Mouse (Mus musculus) heart, postnatal 0 days (tissue): ENCODE measurements at regions not wholly inside any gene's neighbourhood (a gene's known extent, or its start where the extent isn't known, plus 50 kb on each side); places are given as distances from the start of the nearest gene placed in this dataset.

Experiments
- ATAC-seq: fragments of 200-750 bp; cut with Nextera tagmentation; 2 replicates; pipeline ENCODE4 v1.8.0; 2017; ENCODE audit warnings: low read depth, moderate number of reproducible peaks, moderate library complexity; ENCODE audit not compliant: insufficient read depth
- DNase-seq: peaks from one replicate; pipeline ENCODE4 v3.0.0-alpha.2; 2016; ENCODE audit warnings: low spot score
- H3K27ac ChIP-seq: fragments of 300-500 bp; sonication (generic); 2 replicates; pipeline ENCODE4 v1.5.1; 2014; ENCODE audit warnings: low read depth, mild to moderate bottlenecking
- H3K27me3 ChIP-seq: fragments of 300-500 bp; sonication (generic); 2 replicates; pipeline ENCODE4 v1.6.1; 2014; ENCODE audit warnings: low read length, mixed read lengths; ENCODE audit not compliant: control insufficient read depth, insufficient read depth
- H3K36me3 ChIP-seq: fragments of 300-500 bp; sonication (generic); replicated peaks from 2 replicates; pipeline ENCODE4 v1.6.1; 2014; ENCODE audit warnings: low read length, mixed read lengths; ENCODE audit not compliant: control insufficient read depth, insufficient read depth
- H3K4me1 ChIP-seq: fragments of 300-500 bp; sonication (generic); 2 replicates; pipeline ENCODE4 v1.6.1; 2014; ENCODE audit warnings: antibody characterized with exemption; ENCODE audit not compliant: control insufficient read depth, insufficient read depth
- H3K4me2 ChIP-seq: fragments of 300-500 bp; sonication (generic); 2 replicates; pipeline ENCODE4 v1.6.1; 2014; ENCODE audit warnings: low read depth, mild to moderate bottlenecking, low read length, moderate library complexity
- H3K4me3 ChIP-seq: fragments of 300-500 bp; sonication (generic); 2 replicates; pipeline ENCODE4 v1.5.1; 2014; ENCODE audit warnings: low read depth, low read length
- H3K9ac ChIP-seq: fragments of 300-500 bp; sonication (generic); replicated peaks from 2 replicates; pipeline ENCODE4 v1.6.1; 2014; ENCODE audit warnings: low read depth, low read length, mixed read lengths
- H3K9me3 ChIP-seq: fragments of 300-500 bp; sonication (generic); replicated peaks from 2 replicates; pipeline ENCODE4 v1.6.1; 2016; ENCODE audit warnings: low read length; ENCODE audit not compliant: control insufficient read depth
- CTCF ChIP-seq: IDR thresholded peaks from 2 replicates; pipeline ENCODE4 v1.5.1; 2016; ENCODE audit warnings: antibody characterized with exemption, control low read depth, low read depth
- EP300 ChIP-seq: IDR thresholded peaks from 2 replicates; pipeline ENCODE4 v1.6.1; 2016; ENCODE audit warnings: antibody characterized with exemption, low read depth
- WGBS: fragments of 180-500 bp; shearing (Covaris S2); extraction: QIAGEN DNeasy Blood & Tissue Kit; methylation state at CpG from one replicate; pipeline ENCODE4 v1.1.7; 2014; 5-methylcytosine and 5-hydroxymethylcytosine counted together

DNA sequence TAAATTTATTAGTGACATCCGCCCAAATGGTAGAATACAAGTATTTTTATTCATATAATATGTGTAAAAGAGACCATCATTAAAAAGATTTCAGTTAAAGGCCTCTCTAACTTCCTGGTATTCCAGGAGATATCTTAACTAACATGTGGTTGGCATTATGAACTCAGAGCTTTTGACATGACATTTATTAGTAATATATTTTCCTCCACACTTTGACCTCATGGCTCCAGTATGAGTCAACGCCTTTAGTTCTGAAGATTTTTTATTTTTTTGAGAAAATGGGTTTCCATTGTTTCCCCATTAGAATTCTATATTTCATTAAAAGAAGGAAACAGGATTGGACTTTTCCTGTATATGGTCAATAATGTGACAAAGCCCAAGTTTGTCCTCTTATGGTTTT is 250.7 kb upstream of the Cd180 start:
- DNase-seq (no peak), ATAC-seq (no peak)
- no peak overlapping the region for H3K27ac ChIP-seq
- no peak overlapping the region for H3K4me3 ChIP-seq
- H3K27me3 ChIP-seq, result no peaks in the 10 kb centered on the region
- H3K9ac ChIP-seq, result no peak overlapping the region
- WGBS, result 80% methylated on average over 2 of the region's 2 CpGs
- H3K4me1 ChIP-seq, result no peaks in the 10 kb centered on the region
- no peaks in the 10 kb centered on the region for H3K36me3 ChIP-seq
- no peaks in the 10 kb centered on the region for H3K9me3 ChIP-seq
- no peak for TF ChIP-seq CTCF
- TF ChIP-seq EP300, result no peak
- no peak overlapping the region for H3K4me2 ChIP-seq

DNA sequence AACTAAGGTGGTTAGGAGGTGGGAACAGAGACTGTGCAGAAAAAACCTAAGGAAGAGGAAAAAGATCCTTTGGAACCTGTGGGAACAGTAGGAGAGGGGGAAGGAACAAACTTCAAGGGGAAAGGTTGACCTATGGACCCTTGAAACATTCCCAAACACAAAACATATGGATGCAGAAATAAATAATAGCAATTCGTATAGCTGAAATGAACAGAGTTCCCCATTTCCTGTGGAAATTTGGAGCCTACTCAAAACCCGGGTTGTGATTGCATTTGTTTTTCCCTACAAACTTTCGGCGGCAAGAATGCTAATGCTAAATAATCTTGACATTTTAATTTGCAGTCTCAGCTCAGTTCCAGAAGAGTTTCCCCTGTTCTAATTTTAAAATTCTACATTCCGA is 246.0 kb upstream of the Cd180 start:
- Histone ChIP-seq H3K4me2 (no peak overlapping the region), H3K4me3 (no peak overlapping the region), H3K9ac (no peak overlapping the region), H3K9me3 (no peaks in the 10 kb centered on the region), H3K27ac (no peak overlapping the region), H3K36me3 (no peaks in the 10 kb centered on the region), H3K4me1 (no peaks in the 10 kb centered on the region), H3K27me3 (no peaks in the 10 kb centered on the region)
- no peak for ATAC-seq
- WGBS, result 64% methylated on average over 5 of the region's 5 CpGs
- TF ChIP-seq EP300 (no peak), CTCF (no peak)
- DNase-seq, result no peak

DNA sequence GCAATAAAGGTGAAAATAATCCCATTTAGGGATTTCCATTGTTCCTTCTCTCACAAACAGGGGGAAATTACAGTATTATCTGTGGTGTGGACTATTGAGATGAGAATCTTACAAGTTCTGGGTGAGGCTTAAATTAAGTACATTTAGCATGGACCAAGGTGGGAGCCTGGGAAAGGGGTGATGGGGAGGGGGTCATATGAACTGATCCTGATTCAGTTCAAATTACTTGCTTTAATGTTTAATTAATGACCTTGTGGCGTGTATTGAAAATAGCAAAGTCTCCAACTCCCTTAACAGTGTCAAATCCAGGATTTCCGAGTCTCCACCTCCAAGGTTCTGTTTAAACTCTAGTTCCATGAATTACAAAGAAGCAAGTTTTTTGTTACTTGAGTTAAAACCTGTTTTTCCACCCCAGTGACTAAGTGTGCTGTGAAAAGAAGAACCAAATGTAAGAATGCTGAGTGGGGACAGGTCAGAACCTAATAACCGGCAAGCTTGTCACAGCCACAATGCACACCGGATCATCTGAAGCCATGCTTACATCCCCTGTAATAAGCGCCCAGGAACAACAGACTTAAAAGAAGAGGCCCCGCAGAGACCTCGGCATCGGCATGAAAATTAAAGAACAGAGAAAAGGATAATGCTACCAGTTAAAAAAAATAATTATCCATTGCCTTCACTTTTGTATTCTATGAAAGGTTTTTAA is 243.8 kb upstream of the Cd180 start:
- TF ChIP-seq CTCF, result no peak
- TF ChIP-seq EP300, result no peak
- ATAC-seq, result no peak
- H3K4me3 ChIP-seq, result no peak overlapping the region
- no peak overlapping the region for H3K4me2 ChIP-seq
- no peaks in the 10 kb centered on the region for H3K4me1 ChIP-seq
- no peaks in the 10 kb centered on the region for H3K36me3 ChIP-seq
- H3K27ac ChIP-seq, result no peak overlapping the region
- H3K27me3 ChIP-seq, result no peaks in the 10 kb centered on the region
- H3K9ac ChIP-seq, result no peak overlapping the region
- no peaks in the 10 kb centered on the region for H3K9me3 ChIP-seq
- no peak for DNase-seq
- WGBS, result 76% methylated on average over 8 of the region's 8 CpGs

DNA sequence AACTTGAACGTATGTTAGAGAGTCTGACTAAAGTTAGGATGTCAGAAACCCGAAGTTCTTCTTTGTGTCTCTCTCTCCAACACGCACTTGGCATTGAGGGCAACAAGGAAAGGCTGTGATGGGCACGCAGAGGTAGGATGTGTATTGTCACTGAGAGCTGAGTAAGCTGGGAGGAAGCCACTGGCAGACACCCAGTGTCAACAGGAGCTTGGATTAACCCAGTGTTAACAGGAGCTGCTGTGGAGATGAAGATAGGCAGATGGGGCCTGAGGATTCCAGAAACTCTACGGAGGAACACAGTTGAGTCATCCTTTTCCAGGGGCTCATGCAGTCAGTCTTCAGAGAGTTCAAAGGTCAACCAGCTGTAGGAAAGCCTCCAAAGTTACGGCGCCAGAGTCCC is 242.2 kb upstream of the Cd180 start:
- Histone ChIP-seq H3K27me3 (no peaks in the 10 kb centered on the region), H3K27ac (no peak overlapping the region), H3K4me3 (no peak overlapping the region), H3K4me2 (no peak overlapping the region), H3K4me1 (no peaks in the 10 kb centered on the region), H3K9me3 (no peaks in the 10 kb centered on the region), H3K36me3 (no peaks in the 10 kb centered on the region), H3K9ac (no peak overlapping the region)
- peak; percentile 13 for DNase-seq
- TF ChIP-seq EP300 (no peak), CTCF (no peak)
- 52% methylated on average over 7 of the region's 7 CpGs for WGBS
- ATAC-seq, result no peak

DNA sequence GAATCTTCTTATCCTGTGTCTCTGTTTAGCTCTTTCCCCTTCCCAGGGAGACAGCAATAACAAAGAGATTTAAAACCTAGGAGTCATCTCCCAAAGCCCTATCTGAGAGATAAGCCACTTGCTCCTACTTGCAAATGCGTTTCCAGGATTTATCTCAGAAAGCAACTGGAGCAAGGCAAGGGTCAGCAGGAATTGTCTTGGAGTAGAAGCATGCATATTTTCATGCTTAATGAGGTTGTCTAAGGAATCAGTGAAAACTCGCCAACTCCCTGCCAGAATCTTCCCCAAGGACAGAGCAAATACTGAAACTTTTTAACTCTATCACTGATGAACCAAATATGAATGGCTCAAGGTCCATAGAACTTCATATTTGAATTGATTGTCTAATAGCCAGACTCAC is 234.6 kb upstream of the Cd180 start:
- Histone ChIP-seq H3K9ac (no peak overlapping the region), H3K9me3 (no peaks in the 10 kb centered on the region), H3K27ac (no peak overlapping the region), H3K4me3 (no peak overlapping the region), H3K4me1 (peaks cover 6% of the 10 kb centered on the region; the same call in 1 of the 2 replicates), H3K36me3 (no peaks in the 10 kb centered on the region), H3K4me2 (no peak overlapping the region), H3K27me3 (no peaks in the 10 kb centered on the region)
- TF ChIP-seq EP300 (no peak), CTCF (no peak)
- DNase-seq, result no peak
- 48% methylated on average over 2 of the region's 2 CpGs for WGBS
- no peak for ATAC-seq

DNA sequence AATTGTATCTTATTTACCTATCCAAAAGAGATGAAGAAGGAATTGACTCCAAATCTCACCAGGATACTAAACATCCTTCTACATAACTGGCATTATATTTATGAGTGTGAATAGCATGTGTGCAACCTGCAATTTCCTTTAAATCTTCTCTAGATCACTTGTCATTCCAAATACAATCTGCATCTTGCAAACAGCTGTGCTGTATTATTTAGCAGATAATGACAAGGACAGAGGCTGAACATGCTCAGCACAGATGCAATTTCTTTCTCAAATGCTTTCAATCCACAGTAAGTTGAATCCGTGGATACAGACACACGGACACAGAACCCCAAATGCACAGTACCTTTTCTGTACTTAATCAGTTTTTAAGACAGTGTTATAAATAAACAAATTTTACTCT is 229.4 kb upstream of the Cd180 start:
- H3K36me3 ChIP-seq, result no peaks in the 10 kb centered on the region
- no peak for ATAC-seq
- H3K4me1 ChIP-seq, result no peaks in the 10 kb centered on the region
- no peaks in the 10 kb centered on the region for H3K27me3 ChIP-seq
- H3K9me3 ChIP-seq, result no peaks in the 10 kb centered on the region
- no peak overlapping the region for H3K4me3 ChIP-seq
- H3K4me2 ChIP-seq, result no peak overlapping the region
- H3K27ac ChIP-seq, result no peak overlapping the region
- no peak for DNase-seq
- no peak overlapping the region for H3K9ac ChIP-seq
- 76% methylated on average over 2 of the region's 2 CpGs for WGBS
- TF ChIP-seq CTCF, result no peak
- no peak for TF ChIP-seq EP300
